Mouse (Mus musculus) stomach, postnatal 0 days (tissue): Measurements from ENCODE around the gene Gpr83. TPM values are rescaled to one million over a fixed set of nuclear protein-coding genes. Genes with fewer than 3 reads are reported as not detected.

Experiments
- ATAC-seq: fragments of 200-750 bp; cut with Nextera tagmentation; 2 replicates; pipeline ENCODE4 v1.8.0; 2017; ENCODE audit not compliant: low FRiP score, low TSS enrichment
- DNase-seq: peaks from one replicate; pipeline ENCODE4 v3.0.0-alpha.2; 2016; ENCODE audit warnings: low spot score
- H3K27ac ChIP-seq: fragments of 300-500 bp; sonication (generic); replicated peaks from 2 replicates; pipeline ENCODE4 v1.5.1; 2014; ENCODE audit warnings: mild to moderate bottlenecking, control low read depth
- H3K27me3 ChIP-seq: fragments of 300-500 bp; sonication (generic); 2 replicates; pipeline ENCODE4 v1.6.1; 2014; ENCODE audit warnings: low read length; ENCODE audit not compliant: control insufficient read depth, insufficient read depth
- H3K36me3 ChIP-seq: fragments of 300-500 bp; sonication (generic); 2 replicates; pipeline ENCODE4 v1.6.1; 2014; ENCODE audit warnings: low read length, mixed read lengths; ENCODE audit not compliant: control insufficient read depth, insufficient read depth
- H3K4me1 ChIP-seq: fragments of 300-500 bp; sonication (generic); replicated peaks from 2 replicates; pipeline ENCODE4 v1.6.1; 2014; ENCODE audit warnings: antibody characterized with exemption; ENCODE audit not compliant: control insufficient read depth, insufficient read depth
- H3K4me2 ChIP-seq: fragments of 300-500 bp; sonication (generic); replicated peaks from 2 replicates; pipeline ENCODE4 v1.6.1; 2014; ENCODE audit warnings: low read depth, mild to moderate bottlenecking, control low read depth, moderate library complexity
- H3K4me3 ChIP-seq: fragments of 300-500 bp; sonication (generic); 2 replicates; pipeline ENCODE4 v1.5.1; 2014; ENCODE audit warnings: low read depth, low read length, control low read depth
- H3K9ac ChIP-seq: fragments of 300-500 bp; sonication (generic); 2 replicates; pipeline ENCODE4 v1.6.1; 2014; ENCODE audit warnings: mild to moderate bottlenecking, low read length, control low read depth, mixed read lengths
- H3K9me3 ChIP-seq: fragments of 300-500 bp; sonication (generic); 2 replicates; pipeline ENCODE4 v1.6.1; 2016; ENCODE audit warnings: low read length; ENCODE audit not compliant: control insufficient read depth
- CTCF ChIP-seq: IDR thresholded peaks from 2 replicates; pipeline ENCODE4 v1.5.1; 2016; ENCODE audit warnings: antibody characterized with exemption, low read depth, mild to moderate bottlenecking, moderate library complexity
- EP300 ChIP-seq: optimal IDR thresholded peaks from 2 replicates; pipeline ENCODE3; 2016; ENCODE audit warnings: antibody characterized with exemption
- WGBS: fragments of 180-500 bp; shearing (Covaris S2); extraction: QIAGEN DNeasy Blood & Tissue Kit; methylation state at CpG from one replicate; pipeline ENCODE4 v1.1.7; 2014; 5-methylcytosine and 5-hydroxymethylcytosine counted together
- polyA plus RNA-seq: library from polyadenylated mRNA; unstranded; fragments of >200 nt; fragmentation: Nextera tagmentation; extraction: Ambion mirVana; gene quantifications from 2 replicates; pipeline ENCODE4 v1.2.1, GENCODE M21; 2015

Gpr83 gene
- polyA plus RNA-seq, 1 experiment from 2014 or later = 0.28 TPM

GRCm38 (mm10) chr9:14839527-14839926 lies 20.5 kb upstream of the Gpr83 start:
- no peak for ATAC-seq
- no peak for TF ChIP-seq EP300
- no peak for TF ChIP-seq CTCF
- no peaks in the 10 kb centered on the region; the same call in 1 of the 2 replicates for H3K4me1 ChIP-seq
- DNase-seq = no peak
- 40% methylated on average over 7 of the region's 7 CpGs for WGBS
- H3K9me3 ChIP-seq = no peaks in the 10 kb centered on the region
- H3K4me2 ChIP-seq = no peak overlapping the region
- no peaks in the 10 kb centered on the region for H3K27me3 ChIP-seq
- H3K36me3 ChIP-seq = peaks cover 6% of the 10 kb centered on the region; the same call in 1 of the 2 replicates
- no peak overlapping the region for H3K4me3 ChIP-seq
- no peak overlapping the region for H3K9ac ChIP-seq
- H3K27ac ChIP-seq = no peak overlapping the region

DNA sequence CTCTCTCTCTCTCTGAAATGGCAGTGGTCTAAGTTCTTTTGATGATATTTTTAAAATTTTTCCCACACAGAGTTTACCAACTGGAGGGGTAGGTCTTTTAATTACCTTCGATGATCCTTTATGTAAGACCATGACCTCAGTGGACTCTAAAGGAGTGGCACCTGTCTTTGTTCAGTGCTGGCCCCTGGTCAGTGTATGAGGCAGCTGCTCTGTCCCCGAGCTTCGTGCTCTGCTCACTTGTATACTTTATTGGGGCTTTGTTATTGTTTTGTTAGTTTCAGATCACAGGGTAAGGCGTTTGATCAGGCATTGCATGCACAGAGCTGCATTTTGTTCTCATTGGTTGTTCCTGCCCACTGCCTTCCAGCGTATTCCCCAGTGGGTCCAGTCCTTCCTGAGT lies 20.0 kb upstream of the Gpr83 start:
- DNase-seq (no peak), ATAC-seq (no peak)
- Histone ChIP-seq H3K27ac (no peak overlapping the region), H3K9me3 (no peaks in the 10 kb centered on the region), H3K27me3 (no peaks in the 10 kb centered on the region), H3K4me3 (no peak overlapping the region), H3K4me1 (no peaks in the 10 kb centered on the region; the same call in 1 of the 2 replicates), H3K4me2 (no peak overlapping the region), H3K9ac (no peak overlapping the region), H3K36me3 (peaks cover 1% of the 10 kb centered on the region; the same call in 1 of the 2 replicates)
- WGBS = 76% methylated on average over 5 of the region's 5 CpGs
- no peak for TF ChIP-seq CTCF
- TF ChIP-seq EP300 = no peak

DNA sequence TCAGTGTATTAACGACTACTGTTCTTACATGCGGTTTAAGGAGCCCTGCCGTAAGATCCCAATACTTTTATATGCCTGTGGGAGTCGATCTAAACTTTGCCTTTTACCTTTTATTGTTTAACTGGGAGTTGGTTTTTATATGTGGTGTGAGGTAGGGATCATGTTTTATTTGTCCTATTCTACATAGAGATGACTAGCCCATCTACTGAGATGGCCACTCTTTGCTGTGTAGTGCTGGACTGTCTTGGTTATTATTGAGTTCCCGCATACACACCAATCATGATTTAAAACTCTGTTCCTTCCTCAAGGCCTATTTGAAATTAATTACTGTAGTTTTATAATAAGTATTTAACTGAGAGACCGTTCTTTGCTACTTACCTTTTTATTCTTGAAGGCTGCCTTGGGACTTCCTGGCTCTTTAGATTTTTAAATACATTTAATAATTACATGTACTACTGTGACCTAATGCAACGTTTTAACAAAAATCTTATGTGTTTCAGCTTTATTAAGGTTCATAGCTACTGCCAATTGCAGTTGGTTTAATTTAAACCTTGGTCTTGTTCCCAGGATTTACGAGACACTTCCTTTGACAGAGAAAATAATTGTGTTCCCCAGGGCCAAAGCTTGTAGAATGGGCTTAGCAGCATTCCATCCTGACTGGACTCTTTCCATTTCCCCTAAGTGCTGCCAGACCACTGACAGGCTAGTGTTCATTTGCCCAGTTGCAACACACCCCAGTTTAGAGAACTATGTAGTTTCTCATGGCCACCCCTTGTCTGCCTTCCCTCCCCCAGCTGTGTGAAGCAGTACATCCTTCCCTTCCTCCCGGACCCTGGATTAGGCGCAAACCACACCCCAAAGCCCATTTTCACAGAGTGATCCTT lies 17.9 kb upstream of the Gpr83 start:
- no peak for TF ChIP-seq EP300
- TF ChIP-seq CTCF = no peak
- H3K4me2 ChIP-seq = no peak overlapping the region
- H3K27ac ChIP-seq = 0 out of 2 replicates have a peak overlapping the region, but pooled peaks have one; percentile 40
- 66% methylated on average over 10 of the region's 10 CpGs for WGBS
- DNase-seq (no peak), ATAC-seq (peak; percentile 66; the same call in 1 of the 2 replicates)
- H3K36me3 ChIP-seq = no peaks in the 10 kb centered on the region
- no peaks in the 10 kb centered on the region for H3K9me3 ChIP-seq
- H3K4me3 ChIP-seq = no peak overlapping the region
- H3K4me1 ChIP-seq = no peaks in the 10 kb centered on the region; the same call in 1 of the 2 replicates
- H3K9ac ChIP-seq = no peak overlapping the region
- H3K27me3 ChIP-seq = no peaks in the 10 kb centered on the region

GRCm38 (mm10) chr9:14843311-14843857 lies 16.6 kb upstream of the Gpr83 start:
- Histone ChIP-seq H3K4me2 (no peak overlapping the region), H3K27me3 (no peaks in the 10 kb centered on the region), H3K9ac (no peak overlapping the region), H3K27ac (no peak overlapping the region), H3K36me3 (no peaks in the 10 kb centered on the region), H3K4me1 (no peaks in the 10 kb centered on the region; the same call in 1 of the 2 replicates), H3K9me3 (no peaks in the 10 kb centered on the region), H3K4me3 (no peak overlapping the region)
- DNase-seq (no peak), ATAC-seq (no peak)
- 93% methylated on average over 6 of the region's 6 CpGs for WGBS
- TF ChIP-seq CTCF = no peak
- TF ChIP-seq EP300 = no peak

DNA sequence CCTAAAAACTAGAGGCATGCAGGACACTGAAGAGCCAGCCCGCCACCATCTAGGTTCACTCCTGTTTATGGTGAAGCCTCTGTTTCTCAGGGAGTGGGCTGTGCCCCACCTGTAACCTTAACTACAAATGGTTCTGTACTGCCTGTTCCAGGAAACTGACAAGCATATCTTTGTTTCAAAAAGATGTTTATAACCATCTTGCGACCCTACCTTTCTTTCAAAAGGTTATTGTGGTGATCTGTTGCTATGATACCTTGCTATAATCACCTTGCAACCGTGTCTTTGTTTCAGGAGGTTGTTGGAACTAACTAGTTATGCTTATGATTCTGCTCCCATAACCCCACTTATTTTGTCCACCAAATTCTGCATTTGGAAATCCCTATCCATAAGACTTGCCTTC lies 16.1 kb upstream of the Gpr83 start:
- Histone ChIP-seq H3K36me3 (no peaks in the 10 kb centered on the region), H3K4me1 (no peaks in the 10 kb centered on the region; the same call in 1 of the 2 replicates), H3K9ac (no peak overlapping the region), H3K4me3 (no peak overlapping the region), H3K27ac (no peak overlapping the region), H3K9me3 (no peaks in the 10 kb centered on the region), H3K27me3 (no peaks in the 10 kb centered on the region), H3K4me2 (no peak overlapping the region)
- TF ChIP-seq EP300 (no peak), CTCF (no peak)
- ATAC-seq (no peak), DNase-seq (no peak)
- WGBS = 87% methylated on average over 3 of the region's 3 CpGs

GRCm38 (mm10) chr9:14846428-14846827 lies 13.6 kb upstream of the Gpr83 start:
- no peak overlapping the region for H3K4me2 ChIP-seq
- ATAC-seq (no peak), DNase-seq (no peak)
- H3K4me3 ChIP-seq = no peak overlapping the region
- H3K27ac ChIP-seq = no peak overlapping the region
- no peaks in the 10 kb centered on the region for H3K27me3 ChIP-seq
- H3K4me1 ChIP-seq = no peaks in the 10 kb centered on the region; the same call in 1 of the 2 replicates
- no peaks in the 10 kb centered on the region for H3K9me3 ChIP-seq
- no peaks in the 10 kb centered on the region for H3K36me3 ChIP-seq
- no peak overlapping the region for H3K9ac ChIP-seq
- WGBS = 50% methylated on average over 5 of the region's 5 CpGs
- TF ChIP-seq CTCF = peak; percentile 70
- TF ChIP-seq EP300 = no peak
